Mouse (Mus musculus): ENCODE measurements at regions not wholly inside any gene's neighbourhood (a gene's known extent, or its start where the extent isn't known, plus 50 kb on each side); places are given as distances from the start of the nearest gene placed in this dataset.

GRCm38 (mm10) chr3:143333339-143333738 lies 451.5 kb upstream of the Pkn2 start:
- 95% methylated on average over 3 of the region's 3 CpGs for WGBS

GRCm38 (mm10) chr3:143328521-143328920 lies 446.7 kb upstream of the Pkn2 start:
- TF ChIP-seq CTCF (IDR thresholded peaks at IDR 0.05; ENCODE audit: control insufficient read depth, insufficient read depth, low read length) (no peak), POLR2A (IDR thresholded peaks at IDR 0.05; ENCODE audit: borderline replicate concordance, control insufficient read depth, low read depth, low read length) (no peak)
- H3K4me1 ChIP-seq (ENCODE audit: control insufficient read depth, insufficient read depth, low read length): no peaks in the 10 kb centered on the region
- H3K27ac ChIP-seq (ENCODE audit: control insufficient read depth, insufficient read depth, low read depth, low read length, poor library complexity): no peak overlapping the region
- H3K4me3 ChIP-seq (replicated peaks; ENCODE audit: control insufficient read depth, low read depth, low read length): no peak overlapping the region

More at GRCm38 (mm10) chr3:143333339-143333738, 451.5 kb upstream of the Pkn2 start:
- Histone ChIP-seq H3K27ac (ENCODE audit: control insufficient read depth, insufficient read depth, low read depth, low read length, poor library complexity) (no peak overlapping the region), H3K4me3 (replicated peaks; ENCODE audit: control insufficient read depth, low read depth, low read length) (no peak overlapping the region), H3K4me1 (ENCODE audit: control insufficient read depth, insufficient read depth, low read length) (no peaks in the 10 kb centered on the region)
- no peak for TF ChIP-seq CTCF (IDR thresholded peaks at IDR 0.05; ENCODE audit: control insufficient read depth, insufficient read depth, low read length)
- TF ChIP-seq POLR2A (IDR thresholded peaks at IDR 0.05; ENCODE audit: borderline replicate concordance, control insufficient read depth, low read depth, low read length): no peak

DNA sequence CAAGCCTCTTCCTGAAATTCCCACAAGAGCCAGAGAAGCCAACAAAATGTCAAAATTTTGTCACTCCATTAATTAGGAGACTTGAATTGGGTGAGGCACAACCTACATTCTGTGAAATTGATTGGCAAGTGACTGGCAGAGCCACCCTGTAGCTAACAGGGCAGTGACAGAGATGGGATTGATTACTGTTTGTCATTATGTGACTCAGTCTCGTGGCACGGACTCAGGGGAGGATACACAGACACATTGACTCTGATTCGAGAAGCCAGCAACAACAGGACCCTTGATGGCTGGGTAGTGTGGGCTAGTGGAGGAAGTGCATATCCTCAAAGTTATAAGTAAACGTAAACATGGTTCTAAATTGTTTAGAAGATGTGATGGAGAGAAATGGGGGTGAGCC lies 445.8 kb upstream of the Pkn2 start:
- TF ChIP-seq CTCF (IDR thresholded peaks at IDR 0.05; ENCODE audit: control insufficient read depth, insufficient read depth, low read length): no peak
- no peak for TF ChIP-seq POLR2A (IDR thresholded peaks at IDR 0.05; ENCODE audit: borderline replicate concordance, control insufficient read depth, low read depth, low read length)
- no peak overlapping the region for H3K4me3 ChIP-seq (replicated peaks; ENCODE audit: control insufficient read depth, low read depth, low read length)
- no peaks in the 10 kb centered on the region for H3K4me1 ChIP-seq (ENCODE audit: control insufficient read depth, insufficient read depth, low read length)
- no peak overlapping the region for H3K27ac ChIP-seq (ENCODE audit: control insufficient read depth, insufficient read depth, low read depth, low read length, poor library complexity)
- WGBS: 69% methylated on average over 4 of the region's 4 CpGs

DNA sequence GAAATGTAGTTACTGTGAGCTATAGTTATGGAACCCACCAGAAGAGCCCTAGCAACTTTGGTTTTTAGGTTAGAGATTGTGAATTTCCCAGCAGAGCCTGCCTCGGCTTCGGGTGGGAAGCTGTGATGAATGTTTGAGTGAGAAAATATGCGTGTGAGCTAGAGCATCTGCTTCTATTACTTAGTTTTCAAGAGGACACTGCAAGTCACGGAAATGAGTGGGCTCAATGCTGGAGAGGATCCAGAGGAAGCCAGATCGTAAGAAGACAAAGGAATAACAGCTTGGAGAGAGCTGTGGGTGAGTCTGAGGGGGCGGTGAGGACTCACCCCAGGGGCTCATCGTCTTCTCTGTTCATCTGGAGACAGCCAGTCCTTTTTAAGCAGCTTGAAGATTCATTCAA lies 434.7 kb upstream of the Pkn2 start:
- H3K4me3 ChIP-seq (replicated peaks; ENCODE audit: control insufficient read depth, low read depth, low read length): no peak overlapping the region
- H3K4me1 ChIP-seq (ENCODE audit: control insufficient read depth, insufficient read depth, low read length): no peaks in the 10 kb centered on the region
- 80% methylated on average over 7 of the region's 7 CpGs for WGBS
- TF ChIP-seq CTCF (IDR thresholded peaks at IDR 0.05; ENCODE audit: control insufficient read depth, insufficient read depth, low read length) (no peak), POLR2A (IDR thresholded peaks at IDR 0.05; ENCODE audit: borderline replicate concordance, control insufficient read depth, low read depth, low read length) (no peak)
- H3K27ac ChIP-seq (ENCODE audit: control insufficient read depth, insufficient read depth, low read depth, low read length, poor library complexity): no peak overlapping the region

GRCm38 (mm10) chr3:143291793-143292192 lies 410.0 kb upstream of the Pkn2 start:
- 72% methylated on average over 4 of the region's 4 CpGs for WGBS
- Histone ChIP-seq H3K4me3 (replicated peaks; ENCODE audit: control insufficient read depth, low read depth, low read length) (no peak overlapping the region), H3K4me1 (ENCODE audit: control insufficient read depth, insufficient read depth, low read length) (no peaks in the 10 kb centered on the region), H3K27ac (ENCODE audit: control insufficient read depth, insufficient read depth, low read depth, low read length, poor library complexity) (no peak overlapping the region)
- no peak for TF ChIP-seq POLR2A (IDR thresholded peaks at IDR 0.05; ENCODE audit: borderline replicate concordance, control insufficient read depth, low read depth, low read length)
- no peak for TF ChIP-seq CTCF (IDR thresholded peaks at IDR 0.05; ENCODE audit: control insufficient read depth, insufficient read depth, low read length)

DNA sequence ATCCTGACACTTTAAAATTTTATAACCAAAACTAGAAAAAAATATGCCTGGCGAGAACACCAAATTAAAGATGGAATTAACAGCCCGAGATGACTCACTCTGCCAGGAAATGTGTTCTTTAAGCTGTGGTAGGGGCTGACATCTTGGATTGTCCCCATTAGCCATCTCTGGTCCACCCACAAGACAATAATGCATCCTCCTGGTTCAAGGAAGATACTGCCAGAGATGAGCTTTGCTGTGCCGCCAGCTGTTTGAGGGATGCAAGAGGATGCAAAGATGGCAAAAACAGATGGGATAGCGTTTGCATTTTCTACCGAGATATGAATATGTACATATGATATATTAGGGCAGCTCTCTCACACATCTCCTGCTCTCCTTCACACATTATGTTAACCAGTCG lies 382.3 kb upstream of the Pkn2 start:
- Histone ChIP-seq H3K27ac (ENCODE audit: control insufficient read depth, insufficient read depth, low read depth, low read length, poor library complexity) (no peak overlapping the region), H3K4me1 (ENCODE audit: control insufficient read depth, insufficient read depth, low read length) (no peaks in the 10 kb centered on the region), H3K4me3 (replicated peaks; ENCODE audit: control insufficient read depth, low read depth, low read length) (no peak overlapping the region)
- 81% methylated on average over 6 of the region's 6 CpGs for whole genome bisulfite sequencing
- TF ChIP-seq CTCF (IDR thresholded peaks at IDR 0.05; ENCODE audit: control insufficient read depth, insufficient read depth, low read length) (no peak), POLR2A (IDR thresholded peaks at IDR 0.05; ENCODE audit: borderline replicate concordance, control insufficient read depth, low read depth, low read length) (no peak)

GRCm38 (mm10) chr3:143252643-143253042 lies 370.8 kb upstream of the Pkn2 start:
- TF ChIP-seq CTCF (IDR thresholded peaks at IDR 0.05; ENCODE audit: control insufficient read depth, insufficient read depth, low read length): no peak
- no peak for TF ChIP-seq POLR2A (IDR thresholded peaks at IDR 0.05; ENCODE audit: borderline replicate concordance, control insufficient read depth, low read depth, low read length)
- no peaks in the 10 kb centered on the region for H3K4me1 ChIP-seq (ENCODE audit: control insufficient read depth, insufficient read depth, low read length)
- H3K27ac ChIP-seq (ENCODE audit: control insufficient read depth, insufficient read depth, low read depth, low read length, poor library complexity): no peak overlapping the region
- WGBS: 66% methylated on average over 1 of the region's 1 CpGs
- no peak overlapping the region for H3K4me3 ChIP-seq (replicated peaks; ENCODE audit: control insufficient read depth, low read depth, low read length)

DNA sequence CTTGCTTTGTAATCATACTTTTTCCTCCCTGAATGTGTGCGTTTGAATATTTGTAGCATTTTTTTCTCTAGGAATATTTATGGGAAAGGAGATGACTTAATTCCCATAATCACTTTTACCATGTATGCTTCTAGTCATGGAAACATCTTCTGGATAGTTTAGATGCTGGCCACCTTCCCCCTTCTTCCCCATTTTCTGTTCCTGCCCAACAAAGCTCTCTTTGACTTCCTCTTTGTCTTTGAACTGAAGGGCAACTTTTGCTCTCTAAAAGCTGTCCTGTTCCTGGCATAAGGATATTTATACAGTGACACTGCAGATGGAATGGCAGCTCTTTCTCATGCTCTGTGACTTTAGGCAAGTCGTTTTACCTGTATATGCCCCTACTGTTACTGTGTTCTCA lies 370.2 kb upstream of the Pkn2 start:
- TF ChIP-seq POLR2A (IDR thresholded peaks at IDR 0.05; ENCODE audit: borderline replicate concordance, control insufficient read depth, low read depth, low read length): no peak
- TF ChIP-seq CTCF (IDR thresholded peaks at IDR 0.05; ENCODE audit: control insufficient read depth, insufficient read depth, low read length): no peak
- H3K4me3 ChIP-seq (replicated peaks; ENCODE audit: control insufficient read depth, low read depth, low read length): no peak overlapping the region
- H3K4me1 ChIP-seq (ENCODE audit: control insufficient read depth, insufficient read depth, low read length): no peaks in the 10 kb centered on the region
- H3K27ac ChIP-seq (ENCODE audit: control insufficient read depth, insufficient read depth, low read depth, low read length, poor library complexity): no peak overlapping the region
- WGBS: 44% methylated on average over 2 of the region's 2 CpGs

DNA sequence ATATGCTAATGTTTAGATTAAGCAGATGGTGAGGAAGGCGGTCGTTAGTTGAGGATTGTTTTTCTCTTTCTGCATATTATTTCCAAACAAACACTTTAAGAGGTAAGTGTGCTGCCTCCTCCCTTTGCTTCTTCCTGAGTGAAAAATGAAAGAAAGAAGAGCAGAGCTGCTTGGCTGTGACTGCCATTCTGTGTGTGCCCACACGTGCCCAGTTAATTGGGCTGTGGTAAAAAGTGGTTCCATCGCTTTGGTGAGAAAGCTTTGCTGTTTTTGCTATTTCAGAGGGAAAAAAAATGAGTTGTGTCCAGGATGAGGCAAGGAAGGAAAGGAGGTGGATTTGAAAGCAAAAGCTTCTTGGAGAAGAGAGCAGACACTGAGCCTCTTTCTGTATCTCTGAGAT lies 360.9 kb upstream of the Pkn2 start:
- 71% methylated on average over 4 of the region's 4 CpGs for WGBS
- H3K4me1 ChIP-seq (ENCODE audit: control insufficient read depth, insufficient read depth, low read length): no peaks in the 10 kb centered on the region
- no peak overlapping the region for H3K27ac ChIP-seq (ENCODE audit: control insufficient read depth, insufficient read depth, low read depth, low read length, poor library complexity)
- TF ChIP-seq POLR2A (IDR thresholded peaks at IDR 0.05; ENCODE audit: borderline replicate concordance, control insufficient read depth, low read depth, low read length) (no peak), CTCF (IDR thresholded peaks at IDR 0.05; ENCODE audit: control insufficient read depth, insufficient read depth, low read length) (no peak)
- no peak overlapping the region for H3K4me3 ChIP-seq (replicated peaks; ENCODE audit: control insufficient read depth, low read depth, low read length)
